1 mouse cellular context compared by ENCODE assay signal in the genomic region with DNA sequence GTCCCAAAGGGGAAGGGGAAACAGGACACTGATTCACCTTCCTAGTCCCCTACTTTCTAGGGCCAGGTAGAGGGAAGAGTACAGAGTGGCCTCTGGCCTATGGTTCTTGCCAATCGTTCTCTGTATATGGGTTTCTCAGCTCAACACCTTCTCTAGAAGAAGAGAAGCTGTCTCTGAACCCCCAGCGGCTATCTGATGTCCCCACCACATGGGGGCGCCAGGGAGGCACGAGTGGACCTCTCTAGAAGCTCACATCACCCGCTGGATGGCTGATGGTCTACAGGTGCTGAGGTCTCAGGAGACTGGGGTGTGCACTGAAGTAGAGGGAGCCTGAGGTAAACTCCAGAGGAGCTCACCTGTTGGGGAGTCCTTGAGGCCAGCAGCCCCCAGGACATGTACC.
TF ChIP-seq lines count a peak whose summit lies in the region.

No protein-coding gene starts in this region.

TF ChIP-seq in MEL, 35 proteins besides CTCF, POLR2A, EP300 and RAD21 (continued from another document):
- TF ChIP-seq MEF2A (IDR thresholded peaks at IDR 0.05; ENCODE audit: extremely low read depth, insufficient replicate concordance, low read depth, low read length, poor library complexity, severe bottlenecking) (no peak), MAFK (IDR thresholded peaks at IDR 0.05; ENCODE audit: borderline replicate concordance, low read depth, low read length) (no peak), HCFC1 (IDR thresholded peaks at IDR 0.05; ENCODE audit: low read depth, low read length) (no peak), ZMIZ1 (IDR thresholded peaks at IDR 0.05; ENCODE audit: low read depth, low read length) (no peak), NELFE (IDR thresholded peaks at IDR 0.05; ENCODE audit: low read depth, low read length) (no peak), MYB (IDR thresholded peaks at IDR 0.05; ENCODE audit: low read depth, low read length) (no peak), CHD1 (IDR thresholded peaks at IDR 0.05; ENCODE audit: low read depth, low read length) (no peak), SMC3 (IDR thresholded peaks at IDR 0.05; ENCODE audit: low read depth, low read length) (peak; percentile 71), ZC3H11A (IDR thresholded peaks at IDR 0.05; ENCODE audit: low read depth, low read length) (0 out of 2 replicates have a peak, but pooled peaks have one; percentile 30), GATA1 (IDR thresholded peaks at IDR 0.05; ENCODE audit: low read depth, low read length) (no peak)
